Mouse (Mus musculus) mature B cell (primary cell): ENCODE data around the gene Spef2.
"Not testable (repeated sequence)": the region's sequence is repeated elsewhere in the genome, so short reads cannot be mapped to it uniquely, and the experiment has no call there.

Experiments used
- in situ Hi-C: fragments of 300-500 bp; cut with MboI; formaldehyde crosslinking; loops from 2 replicates; pipeline ENCODE4 v1.14.3; 2019

Spef2 gene

GRCm38 (mm10) chr15:9748359-9749102 lies at the start of gene Spef2:
Gene Spef2, minus strand, starts transcription at chr15:9748868.
- in situ Hi-C loops = loop anchor here (25.0 kb wide), 1 partner anchor 286 kb away; no protein-coding TSS in a partner anchor

DNA sequence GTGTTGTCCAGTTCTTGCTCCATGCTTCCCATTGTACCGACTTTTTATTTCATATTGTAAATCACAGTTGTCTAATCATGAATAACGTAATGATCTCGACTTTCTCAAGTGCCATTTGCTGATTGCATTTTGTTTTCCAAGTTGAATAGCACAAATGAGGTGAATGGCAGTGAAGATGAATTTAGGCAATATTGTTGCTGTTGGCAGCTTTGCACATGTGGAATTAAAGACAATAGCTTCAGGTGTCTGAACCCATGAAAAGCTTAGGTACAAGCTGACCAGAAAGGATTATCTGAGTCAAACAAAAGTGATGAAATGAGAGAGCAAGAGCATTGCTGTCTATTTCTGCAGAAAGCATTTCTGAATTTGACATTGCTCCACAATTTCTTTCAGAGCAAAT lies 45.5 kb upstream of the Spef2 start:
- in situ Hi-C loops = no loop called here

- in situ Hi-C loops = no loop called here
These were observed 39.8 kb upstream of the Spef2 start for GRCm38 (mm10) chr15:9788245-9789030.

DNA sequence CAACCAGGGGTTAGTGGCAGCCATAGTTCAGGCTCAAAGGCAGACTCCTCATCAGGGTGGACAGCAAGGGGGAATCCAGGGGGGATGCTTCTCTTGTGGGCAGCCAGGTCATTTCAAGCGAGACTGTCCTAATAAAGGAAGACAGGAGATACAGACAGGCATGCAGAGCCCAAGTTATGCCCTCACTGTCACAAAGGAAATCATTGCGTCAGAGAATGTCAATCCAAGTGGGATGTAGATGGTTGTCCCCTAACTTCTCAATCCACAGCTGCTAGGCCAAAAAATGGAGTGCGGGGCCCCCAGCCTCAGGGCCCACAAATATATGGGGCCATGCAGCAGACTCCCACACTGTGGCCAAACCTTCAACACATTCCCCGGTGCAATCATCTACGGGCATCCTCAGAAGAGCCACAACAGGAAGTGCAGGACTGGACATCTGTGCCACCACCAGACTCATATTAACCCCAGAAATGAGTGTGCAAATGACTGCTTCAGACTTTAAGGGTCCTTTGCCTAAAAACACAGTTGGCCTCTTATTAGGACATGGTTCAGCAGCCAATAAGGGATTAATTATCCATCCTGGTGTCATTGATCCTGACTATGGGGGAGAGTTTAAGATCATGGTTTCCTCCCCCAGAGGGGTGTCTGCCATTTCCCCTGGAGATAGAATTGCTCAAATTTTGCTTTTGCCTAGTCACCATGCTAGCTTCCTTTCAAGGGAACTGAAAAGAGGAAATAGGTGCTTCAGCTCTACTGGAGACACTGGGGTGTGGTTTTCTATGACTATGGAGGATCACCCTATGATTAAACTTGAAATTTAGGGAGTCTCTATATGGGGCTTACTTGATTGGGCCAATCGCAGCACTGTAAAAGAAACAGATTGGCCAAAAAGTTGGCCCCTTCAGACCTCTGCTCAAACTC lies 25.8 kb upstream of the Spef2 start:
- in situ Hi-C loops = not testable (repeated sequence)

GRCm38 (mm10) chr15:9768184-9768918 lies 19.7 kb upstream of the Spef2 start:
- in situ Hi-C loops = no loop called here

- in situ Hi-C loops = no loop called here
These were observed 18.4 kb upstream of the Spef2 start for GRCm38 (mm10) chr15:9767034-9767433.

- in situ Hi-C loops = no loop called here
These were observed 2.3 kb upstream of the Spef2 start for GRCm38 (mm10) chr15:9750966-9751365.

GRCm38 (mm10) chr15:9747410-9748104 lies 1.1 kb downstream of the Spef2 start:
- in situ Hi-C loops = loop anchor here (25.0 kb wide), 1 partner anchor 285 kb away; no protein-coding TSS in a partner anchor

- in situ Hi-C loops = loop anchor here (25.0 kb wide), 1 partner anchor 280 kb away; no protein-coding TSS in a partner anchor
These were observed 6.5 kb downstream of the Spef2 start for GRCm38 (mm10) chr15:9742172-9742571.

DNA sequence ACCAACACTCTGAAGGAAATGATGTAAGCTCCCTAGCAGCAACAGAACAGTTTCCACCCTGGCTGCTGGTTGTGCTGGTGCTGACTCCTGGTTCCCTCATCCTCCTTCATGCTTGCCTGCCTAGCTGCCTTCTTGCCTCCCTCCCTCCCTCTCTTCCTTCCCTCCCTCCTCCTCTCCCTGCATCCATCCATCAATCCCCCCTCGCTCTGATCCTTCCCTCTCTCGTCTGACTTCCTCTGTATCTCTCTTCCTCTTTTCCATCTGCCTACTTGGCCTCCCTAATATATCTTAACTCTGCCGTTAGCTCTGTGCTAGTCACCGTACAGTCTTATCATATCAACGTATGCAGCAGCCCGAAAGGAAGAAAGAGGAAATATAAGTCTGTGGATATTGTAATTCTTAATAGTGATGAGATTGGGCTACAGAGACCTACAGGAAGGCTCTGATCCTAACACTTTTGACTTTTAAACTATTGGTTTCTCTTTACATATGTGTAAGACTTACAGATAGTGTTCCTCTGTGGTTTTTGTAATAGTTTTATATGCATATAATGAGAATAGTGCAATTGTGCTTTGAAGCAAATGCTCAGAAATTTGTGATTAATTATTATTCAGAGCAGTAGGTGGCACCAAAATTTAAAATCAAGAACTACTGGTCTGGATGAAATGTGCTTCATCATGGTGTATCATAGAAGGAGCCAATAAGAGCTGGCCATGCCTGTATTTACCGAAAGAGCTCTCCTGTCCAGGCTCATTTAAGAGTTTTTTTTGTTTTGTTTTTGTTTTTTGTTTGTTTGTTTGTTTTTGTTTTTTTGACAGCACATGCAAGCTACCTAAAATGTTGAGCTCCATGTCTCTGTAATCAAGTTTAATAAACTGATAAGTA lies 33.9 kb downstream of the Spef2 start:
- in situ Hi-C loops = no loop called here

GRCm38 (mm10) chr15:9713707-9714106 lies 35.0 kb downstream of the Spef2 start:
- in situ Hi-C loops = no loop called here

DNA sequence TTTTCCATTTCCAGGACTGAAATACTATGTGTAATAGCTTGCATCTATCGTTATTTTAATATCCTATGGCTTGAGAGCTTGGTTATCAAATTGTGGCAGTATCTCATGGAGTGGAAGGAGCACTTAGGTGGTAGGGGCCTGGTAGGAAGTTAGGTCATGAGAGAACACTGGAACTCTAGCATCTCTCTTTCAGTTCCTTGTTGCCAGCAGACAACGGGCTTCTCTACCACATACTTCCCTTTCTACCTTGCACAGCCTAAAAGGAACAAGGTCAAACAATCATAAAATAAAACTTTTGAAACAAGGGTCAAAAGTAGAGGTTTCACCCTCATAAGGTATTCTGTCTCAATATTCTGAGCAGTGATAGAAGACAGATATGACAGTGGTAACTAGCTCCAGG lies 38.3 kb downstream of the Spef2 start:
- in situ Hi-C loops = no loop called here

DNA sequence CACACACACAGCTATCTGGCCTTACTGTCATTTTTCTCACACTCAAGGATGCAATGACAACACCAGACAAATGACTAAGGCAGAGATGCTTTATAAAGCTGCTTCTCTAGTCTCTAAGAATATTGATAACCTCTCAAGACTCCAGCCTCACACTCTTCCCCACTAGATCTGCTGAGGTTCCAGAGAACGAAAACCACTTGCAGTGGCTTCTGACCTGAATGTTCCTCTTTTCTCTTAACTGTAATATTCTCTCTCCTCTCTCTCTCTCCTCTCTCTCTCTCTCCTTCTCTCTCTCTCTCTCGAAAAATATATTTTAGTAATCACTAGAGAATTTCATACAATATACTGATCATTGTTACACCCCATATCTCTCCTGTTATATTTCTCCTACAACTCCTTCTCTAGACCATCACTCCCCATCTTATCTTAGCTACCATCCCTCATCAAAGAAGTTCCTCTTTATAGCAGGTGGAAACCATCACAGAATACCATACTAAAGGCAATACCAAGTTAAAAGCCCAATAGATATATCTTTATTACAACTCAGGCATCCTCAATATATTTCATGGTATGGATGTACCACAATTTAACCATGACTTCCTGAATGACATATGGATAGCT lies 42.7 kb downstream of the Spef2 start:
- in situ Hi-C loops = no loop called here

- in situ Hi-C loops = no loop called here
These were observed 46.8 kb downstream of the Spef2 start for GRCm38 (mm10) chr15:9701845-9702244.

- in situ Hi-C loops = no loop called here
These were observed 56.9 kb downstream of the Spef2 start for GRCm38 (mm10) chr15:9691721-9692120.

DNA sequence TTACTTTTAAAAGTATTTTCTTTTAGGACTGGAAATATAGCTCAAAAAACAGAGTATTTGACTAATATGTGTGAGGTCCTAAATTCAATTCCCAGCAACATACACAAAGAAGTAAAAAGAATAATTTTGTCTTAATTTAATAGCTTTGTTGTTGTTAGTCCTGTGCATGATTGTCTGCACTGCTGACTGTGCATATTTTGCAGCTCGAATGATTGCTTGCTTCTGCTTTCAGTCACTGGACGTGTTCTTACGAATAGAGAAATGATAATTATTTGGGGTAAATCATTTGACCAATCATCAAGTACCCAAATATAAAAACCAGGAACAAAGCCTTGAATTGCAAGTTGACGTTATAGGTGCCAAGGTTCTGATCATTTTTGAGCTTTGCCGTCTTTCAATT lies 57.8 kb downstream of the Spef2 start:
- in situ Hi-C loops = no loop called here

- in situ Hi-C loops = no loop called here
These were observed 58.2 kb downstream of the Spef2 start for GRCm38 (mm10) chr15:9690436-9690835.

- in situ Hi-C loops = no loop called here
These were observed 65.2 kb downstream of the Spef2 start for GRCm38 (mm10) chr15:9683485-9683884.
